Mouse (Mus musculus) yolk sac, embryonic 10.5 days (tissue): Measurements from ENCODE around the gene Usp28.

Experiments
- DNase-seq: peaks from one replicate; pipeline ENCODE4 v3.0.0-alpha.2; 2017; ENCODE audit warnings: low spot score

Usp28 gene

DNA sequence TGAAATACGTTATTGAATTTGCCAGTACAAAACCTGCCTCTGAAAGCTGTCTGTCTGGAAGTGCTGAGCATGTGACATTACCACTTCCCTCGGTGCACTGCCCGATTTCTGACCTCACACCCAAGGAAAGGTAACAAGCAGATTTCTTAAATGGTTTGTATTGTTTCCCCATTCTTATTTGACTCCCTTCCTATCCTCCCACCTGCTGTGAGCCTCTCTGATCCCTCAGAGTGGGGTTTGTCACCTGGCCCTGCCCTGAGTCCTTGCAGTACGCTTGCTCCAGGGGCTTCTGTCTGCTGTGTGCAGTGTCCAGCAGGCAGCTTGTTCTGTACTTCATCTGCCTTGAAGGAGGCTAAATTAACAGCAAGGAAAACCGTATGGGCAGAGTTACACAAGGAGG, 38.8 kb downstream of the Usp28 start:
- no peak for DNase-seq

DNA sequence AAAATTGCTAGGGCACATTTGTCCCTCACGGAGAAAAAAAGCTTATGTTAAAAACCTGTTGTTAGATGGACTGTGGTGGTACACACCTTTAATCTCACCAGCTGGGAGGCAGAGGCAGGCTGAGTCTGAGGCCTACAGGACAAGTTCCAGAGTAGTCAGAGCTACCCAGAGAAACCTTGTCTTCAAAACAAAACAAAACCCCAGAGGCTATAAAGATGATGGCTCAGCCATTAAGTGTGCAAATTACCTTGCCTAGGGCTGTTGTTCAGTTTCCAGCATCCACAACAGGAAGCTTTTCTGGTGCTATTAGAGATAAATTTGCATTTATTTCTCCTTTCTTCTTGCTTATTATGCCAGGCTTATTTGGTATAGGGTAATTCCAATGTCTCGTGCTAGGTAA, 39.4 kb downstream of the Usp28 start:
- DNase-seq = no peak

DNA sequence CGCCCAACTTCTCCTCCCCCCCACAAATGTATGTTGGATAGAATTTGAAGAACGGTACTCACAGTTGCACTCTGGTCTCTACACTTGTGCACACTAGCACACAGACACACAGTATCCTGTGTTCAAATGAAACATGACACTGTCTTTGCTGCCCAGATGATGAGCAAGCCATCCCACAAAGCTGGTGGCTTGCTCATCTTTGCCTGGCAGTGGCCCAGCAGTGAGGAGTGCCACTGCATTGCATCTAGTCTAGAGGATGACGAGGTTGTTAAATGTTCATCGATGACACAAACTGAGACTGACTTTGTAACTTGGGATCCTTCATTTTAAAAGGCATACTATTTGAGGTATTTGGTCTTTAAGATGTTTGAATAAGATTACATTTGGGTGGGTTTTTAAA, 49.6 kb downstream of the Usp28 start:
- no peak for DNase-seq

DNA sequence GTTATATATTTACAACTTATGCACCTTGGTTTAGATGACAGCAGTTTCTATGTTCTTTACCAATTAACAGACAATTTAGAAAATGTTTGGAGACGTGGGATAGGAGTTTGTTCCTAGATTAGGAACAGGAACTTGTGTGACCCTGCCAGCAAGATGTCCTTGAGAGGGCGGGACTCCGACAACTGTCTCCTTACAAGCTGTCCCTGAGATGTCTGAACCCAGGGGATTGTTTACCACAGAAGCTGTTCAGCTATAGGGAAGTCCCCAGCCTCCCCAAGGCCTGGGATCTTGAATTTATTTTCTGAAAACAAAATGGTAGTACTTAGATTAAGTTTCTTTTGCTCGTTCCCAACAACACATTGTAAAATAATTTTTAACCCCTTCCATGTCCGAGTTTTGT, 65.7 kb downstream of the Usp28 start:
- DNase-seq = no peak

DNA sequence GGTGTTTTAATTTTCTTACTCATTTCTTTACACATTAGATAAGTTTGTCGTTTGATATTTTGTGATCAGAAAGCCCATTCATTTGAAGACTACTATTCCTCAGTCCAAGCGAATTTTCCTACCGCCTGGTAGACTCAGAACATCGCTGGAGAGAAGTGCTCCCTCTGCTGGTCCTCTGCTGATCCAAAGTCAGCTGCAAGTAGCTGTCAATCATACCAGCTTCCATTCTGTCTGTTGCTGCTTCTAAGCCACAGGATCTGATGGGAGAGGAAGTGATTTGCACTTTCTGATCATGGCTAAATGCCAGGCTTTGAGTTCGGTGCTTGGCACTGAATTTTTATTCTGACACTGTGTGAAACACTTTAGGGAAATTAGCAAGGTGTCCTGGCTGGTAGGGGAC, 66.2 kb downstream of the Usp28 start:
- peak; percentile 24 for DNase-seq

DNA sequence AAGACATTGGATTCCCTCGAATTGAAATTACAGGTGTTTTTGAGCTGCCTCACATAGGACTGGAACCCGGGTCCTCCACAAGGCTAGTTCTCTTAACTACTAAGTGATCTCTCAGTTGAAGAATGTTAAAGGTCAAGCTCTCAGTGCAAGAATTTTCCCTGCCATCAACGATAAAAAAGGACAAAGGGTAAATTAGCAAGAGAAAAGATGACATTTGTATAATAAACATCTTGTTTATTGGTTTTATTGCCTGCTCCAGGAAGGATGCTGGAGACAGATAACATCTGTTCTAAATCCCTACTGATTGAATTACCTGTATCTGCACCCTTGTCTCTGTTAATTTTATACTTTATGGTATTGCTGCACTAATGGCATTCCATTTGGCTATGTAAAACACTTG, 68.9 kb downstream of the Usp28 start:
- DNase-seq = no peak

DNA sequence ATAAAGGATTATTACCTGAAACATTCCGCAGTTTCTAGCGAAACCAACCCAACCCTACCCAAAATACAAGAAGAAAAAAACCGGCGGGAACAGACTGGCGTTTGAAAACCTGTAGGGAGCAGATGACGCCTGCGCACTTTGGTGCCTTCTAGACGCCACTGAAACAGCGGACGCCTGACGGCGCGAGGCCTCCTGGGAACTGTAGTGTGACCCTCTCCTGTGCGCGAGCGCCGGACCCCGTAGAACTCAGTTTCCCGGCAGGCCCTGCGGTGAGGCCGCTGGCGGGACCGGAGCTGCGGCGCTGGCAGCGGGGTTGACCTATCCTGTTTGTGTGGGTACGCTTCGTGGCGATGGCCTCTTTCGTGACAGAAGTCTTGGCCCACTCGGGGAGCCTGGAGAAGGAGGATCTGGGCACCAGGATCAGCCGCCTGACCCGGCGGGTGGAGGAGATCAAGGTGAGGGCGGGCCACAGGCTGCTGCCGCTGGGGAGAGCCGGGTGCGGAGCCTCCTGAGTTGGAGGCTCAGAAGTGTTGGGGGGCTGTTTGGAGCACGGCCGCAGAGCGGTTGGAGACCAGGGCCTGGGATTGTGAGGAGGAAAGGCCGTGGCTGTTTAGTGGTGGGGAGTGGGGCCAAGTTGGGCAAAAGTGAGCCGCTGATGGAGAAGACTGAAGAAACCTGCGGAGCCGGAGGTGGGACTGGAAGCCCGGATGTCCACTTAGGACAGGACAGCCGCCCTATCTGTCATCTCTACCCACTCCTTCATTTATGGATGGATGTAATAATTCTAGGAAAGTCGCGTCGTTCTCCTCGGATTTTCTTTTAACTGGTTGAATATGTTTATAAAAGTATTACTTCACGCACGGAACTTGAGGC, 70.4 kb downstream of the Usp28 start, which contains the start of gene Zw10:
Gene Zw10 (plus strand): TSS at position 281 of the 873 bp plus-strand sequence.
- peak; percentile 93 for DNase-seq

DNA sequence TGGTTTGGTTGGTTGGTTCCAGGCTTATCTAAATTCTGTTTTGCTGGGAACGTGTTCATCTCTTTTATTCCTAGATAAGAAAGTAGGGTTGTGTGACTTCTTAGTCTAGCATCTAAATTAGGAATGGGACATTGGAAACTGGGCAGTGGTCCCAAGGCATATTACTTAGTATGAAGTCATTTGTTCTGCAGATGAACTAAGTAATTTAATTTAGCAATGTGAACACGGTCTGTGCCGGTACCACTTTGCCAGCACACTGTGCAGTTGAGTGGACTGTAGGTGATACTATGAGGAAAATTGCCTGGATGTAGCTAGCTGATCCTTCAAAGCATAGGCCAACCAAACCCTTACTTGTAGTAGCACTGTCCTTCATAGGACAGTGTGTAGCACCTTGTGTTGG, 91.7 kb downstream of the Usp28 start:
- DNase-seq = no peak

DNA sequence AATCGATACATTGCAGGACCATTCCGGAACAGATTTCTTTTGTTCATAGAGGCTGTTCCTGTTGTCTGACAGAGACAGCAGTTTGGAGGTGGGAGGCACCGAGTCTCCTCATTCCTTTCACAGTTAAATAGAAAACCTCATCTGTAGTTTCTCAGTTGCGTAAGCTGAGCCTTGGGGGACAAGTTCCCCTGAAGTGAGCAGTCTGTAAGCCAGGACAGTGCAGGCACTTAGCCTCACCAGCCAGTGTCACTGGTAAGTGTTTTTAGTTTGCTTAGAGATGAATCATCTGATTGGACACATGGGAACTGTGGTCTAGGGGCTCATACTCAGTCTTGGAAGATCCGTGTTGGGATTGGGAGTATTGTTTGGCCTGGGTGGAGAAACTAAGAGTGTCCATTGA, 95.9 kb downstream of the Usp28 start, which contains the start of gene Tmprss5:
Gene Tmprss5 (plus strand): TSS at position 154 of the 400 bp plus-strand sequence.
- DNase-seq = no peak

DNA sequence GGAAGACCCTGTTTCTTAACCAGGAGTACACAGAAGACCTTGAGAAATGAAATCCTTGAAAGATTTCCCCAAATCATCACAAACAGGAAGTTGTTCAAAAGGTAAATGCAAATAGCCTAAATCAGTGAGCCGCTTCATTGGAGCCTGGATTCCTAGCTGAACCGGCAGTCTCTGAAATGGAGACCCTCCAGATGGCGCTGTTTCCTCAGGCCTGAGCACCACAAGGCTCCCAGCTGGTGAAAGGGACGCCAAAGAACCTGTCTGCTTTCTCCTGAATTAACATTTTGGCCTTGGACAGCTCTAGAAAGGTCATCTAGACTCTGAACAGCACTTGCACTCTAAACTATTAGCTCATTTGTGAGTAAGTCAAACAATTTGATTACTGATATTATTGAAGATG, 96.4 kb downstream of the Usp28 start:
- DNase-seq = no peak

DNA sequence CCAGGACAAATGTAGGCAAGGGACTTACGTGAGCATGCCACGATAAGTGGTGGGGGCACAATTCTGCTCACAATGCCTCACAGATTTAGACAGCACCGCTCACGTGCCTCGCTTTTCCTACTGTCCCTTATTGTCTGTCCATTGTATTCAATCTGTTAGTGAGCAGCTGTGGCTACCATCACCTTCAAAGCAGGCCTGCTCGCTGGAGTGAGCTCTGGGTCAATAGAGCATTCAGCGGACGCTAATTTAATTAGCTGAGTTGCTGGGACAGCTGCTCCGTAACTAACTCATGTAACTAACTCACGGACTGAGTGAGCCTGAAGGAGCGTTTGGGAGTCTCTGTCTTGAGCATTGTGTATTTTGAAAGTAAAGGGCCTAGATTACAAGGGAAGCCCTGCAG, 102.1 kb downstream of the Usp28 start:
- DNase-seq = no peak
